Mouse (Mus musculus): ENCODE measurements at regions not wholly inside any gene's neighbourhood (a gene's known extent, or its start where the extent isn't known, plus 50 kb on each side); places are given as distances from the start of the nearest gene placed in this dataset.
A peak's percentile ranks its signal among the peaks of the same experiment; 100 is the strongest.

GRCm38 (mm10) chr12:17113465-17114177 is 63.1 kb downstream of the Kcnf1 start:
- Histone ChIP-seq H3K4me1 (peaks cover 17% of the 10 kb centered on the region), H3K36me3 (no peaks in the 10 kb centered on the region), H3K9me3 (no peaks in the 10 kb centered on the region), H3K27ac (no peak overlapping the region), H3K9ac (no peak overlapping the region), H3K4me3 (no peak overlapping the region), H3K4me2 (replicated peaks) (no peak overlapping the region), H3K27me3 (no peaks in the 10 kb centered on the region)
- 59% methylated on average over 12 of the region's 12 CpGs for WGBS
- ATAC-seq (ENCODE audit: low FRiP score, low read depth) = no peak

GRCm38 (mm10) chr12:17112781-17113464 is 63.8 kb downstream of the Kcnf1 start:
- 61% methylated on average over 7 of the region's 7 CpGs for WGBS
- H3K4me1 ChIP-seq = peaks cover 21% of the 10 kb centered on the region

GRCm38 (mm10) chr12:17106220-17106619 is 70.5 kb downstream of the Kcnf1 start:
- no peak overlapping the region for H3K27ac ChIP-seq
- no peaks in the 10 kb centered on the region for H3K36me3 ChIP-seq
- peaks cover 8% of the 10 kb centered on the region; the same call in 1 of the 2 replicates for H3K4me1 ChIP-seq
- no peak overlapping the region for H3K9ac ChIP-seq
- no peaks in the 10 kb centered on the region for H3K27me3 ChIP-seq
- WGBS = 82% methylated on average over 1 of the region's 1 CpGs
- H3K4me3 ChIP-seq = no peak overlapping the region
- ATAC-seq (ENCODE audit: low FRiP score, low read depth) = no peak
- no peak overlapping the region for H3K4me2 ChIP-seq (replicated peaks)
- no peaks in the 10 kb centered on the region for H3K9me3 ChIP-seq

More at GRCm38 (mm10) chr12:17112781-17113464, 63.8 kb downstream of the Kcnf1 start:
- no peak overlapping the region for H3K27ac ChIP-seq
- no peaks in the 10 kb centered on the region for H3K27me3 ChIP-seq
- no peak overlapping the region for H3K4me2 ChIP-seq (replicated peaks)
- no peak for ATAC-seq (ENCODE audit: low FRiP score, low read depth)
- no peak overlapping the region for H3K9ac ChIP-seq
- H3K4me3 ChIP-seq = no peak overlapping the region
- H3K36me3 ChIP-seq = no peaks in the 10 kb centered on the region
- H3K9me3 ChIP-seq = no peaks in the 10 kb centered on the region

GRCm38 (mm10) chr12:17105057-17105712 is 71.5 kb downstream of the Kcnf1 start:
- no peaks in the 10 kb centered on the region for H3K9me3 ChIP-seq
- WGBS = 77% methylated on average over 6 of the region's 6 CpGs
- H3K9ac ChIP-seq = no peak overlapping the region
- no peak for ATAC-seq (ENCODE audit: low FRiP score, low read depth)
- no peaks in the 10 kb centered on the region for H3K27me3 ChIP-seq
- no peak overlapping the region for H3K4me3 ChIP-seq
- H3K27ac ChIP-seq = no peak overlapping the region
- no peak overlapping the region for H3K4me2 ChIP-seq (replicated peaks)
- H3K36me3 ChIP-seq = no peaks in the 10 kb centered on the region
- peaks cover 8% of the 10 kb centered on the region; the same call in 1 of the 2 replicates for H3K4me1 ChIP-seq

- Histone ChIP-seq H3K4me1 (peaks cover 13% of the 10 kb centered on the region), H3K27ac (no peak overlapping the region), H3K27me3 (no peaks in the 10 kb centered on the region), H3K36me3 (no peaks in the 10 kb centered on the region), H3K9me3 (no peaks in the 10 kb centered on the region), H3K4me3 (no peak overlapping the region), H3K4me2 (replicated peaks) (no peak overlapping the region), H3K9ac (no peak overlapping the region)
- WGBS = 84% methylated on average over 3 of the region's 3 CpGs
- no peak for ATAC-seq (ENCODE audit: low FRiP score, low read depth)
Measured at GRCm38 (mm10) chr12:17101842-17102241, 74.8 kb downstream of the Kcnf1 start.

GRCm38 (mm10) chr12:17097800-17098271 is 78.9 kb downstream of the Kcnf1 start:
- Histone ChIP-seq H3K27me3 (0 out of 2 replicates have a peak, but pooled peaks cover 3% of the 10 kb centered on the region), H3K9ac (peak overlapping the region; percentile 39; the same call in 1 of the 2 replicates), H3K36me3 (no peaks in the 10 kb centered on the region), H3K4me2 (replicated peaks) (peak overlapping the region; percentile 54), H3K4me1 (peaks cover 27% of the 10 kb centered on the region), H3K4me3 (peak overlapping the region; percentile 11; the same call in 1 of the 2 replicates), H3K9me3 (no peaks in the 10 kb centered on the region), H3K27ac (peak overlapping the region; percentile 33; the same call in 1 of the 2 replicates)
- 8% methylated on average over 15 of the region's 15 CpGs for WGBS
- ATAC-seq (ENCODE audit: low FRiP score, low read depth) = peak; percentile 40

GRCm38 (mm10) chr12:17094758-17095157 is 81.9 kb downstream of the Kcnf1 start:
- Histone ChIP-seq H3K9me3 (no peaks in the 10 kb centered on the region), H3K36me3 (no peaks in the 10 kb centered on the region), H3K9ac (no peak overlapping the region), H3K4me2 (replicated peaks) (no peak overlapping the region), H3K27me3 (0 out of 2 replicates have a peak, but pooled peaks cover 3% of the 10 kb centered on the region), H3K4me3 (no peak overlapping the region), H3K27ac (no peak overlapping the region), H3K4me1 (peaks cover 28% of the 10 kb centered on the region)
- WGBS = 94% methylated on average over 4 of the region's 4 CpGs
- no peak for ATAC-seq (ENCODE audit: low FRiP score, low read depth)

GRCm38 (mm10) chr12:17093772-17094171 is 82.2 kb upstream of the 2410004P03Rik start:
- no peak overlapping the region for H3K27ac ChIP-seq
- no peak overlapping the region for H3K4me3 ChIP-seq
- H3K36me3 ChIP-seq = no peaks in the 10 kb centered on the region
- peaks cover 3% of the 10 kb centered on the region; the same call in 1 of the 2 replicates for H3K27me3 ChIP-seq
- no peak overlapping the region for H3K4me2 ChIP-seq (replicated peaks)
- no peak overlapping the region for H3K9ac ChIP-seq
- no peak for ATAC-seq (ENCODE audit: low FRiP score, low read depth)
- H3K4me1 ChIP-seq = peaks cover 28% of the 10 kb centered on the region
- no peaks in the 10 kb centered on the region for H3K9me3 ChIP-seq
- WGBS = 54% methylated on average over 3 of the region's 3 CpGs

- Histone ChIP-seq H3K27me3 (peaks cover 3% of the 10 kb centered on the region; the same call in 1 of the 2 replicates), H3K9ac (no peak overlapping the region), H3K27ac (no peak overlapping the region), H3K4me3 (no peak overlapping the region), H3K4me2 (replicated peaks) (no peak overlapping the region), H3K36me3 (no peaks in the 10 kb centered on the region), H3K4me1 (peaks cover 11% of the 10 kb centered on the region), H3K9me3 (no peaks in the 10 kb centered on the region)
- WGBS = 41% methylated on average over 10 of the region's 10 CpGs
- ATAC-seq (ENCODE audit: low FRiP score, low read depth) = no peak
Measured at GRCm38 (mm10) chr12:17091058-17091457, 79.5 kb upstream of the 2410004P03Rik start.

- Histone ChIP-seq H3K4me1 (peaks cover 11% of the 10 kb centered on the region), H3K4me2 (replicated peaks) (no peak overlapping the region), H3K9ac (no peak overlapping the region), H3K4me3 (no peak overlapping the region), H3K27me3 (peaks cover 1% of the 10 kb centered on the region; the same call in 1 of the 2 replicates), H3K9me3 (no peaks in the 10 kb centered on the region), H3K27ac (no peak overlapping the region), H3K36me3 (no peaks in the 10 kb centered on the region)
- 49% methylated on average over 7 of the region's 7 CpGs for WGBS
- no peak for ATAC-seq (ENCODE audit: low FRiP score, low read depth)
Measured at GRCm38 (mm10) chr12:17089710-17090339, 78.3 kb upstream of the 2410004P03Rik start.

GRCm38 (mm10) chr12:17087388-17087787 is 75.9 kb upstream of the 2410004P03Rik start:
- no peak for ATAC-seq (ENCODE audit: low FRiP score, low read depth)
- WGBS = 28% methylated on average over 3 of the region's 3 CpGs
- H3K4me1 ChIP-seq = no peaks in the 10 kb centered on the region
- no peaks in the 10 kb centered on the region for H3K36me3 ChIP-seq
- H3K27me3 ChIP-seq = no peaks in the 10 kb centered on the region; the same call in 1 of the 2 replicates
- no peak overlapping the region for H3K4me2 ChIP-seq (replicated peaks)
- no peak overlapping the region for H3K9ac ChIP-seq
- no peak overlapping the region for H3K4me3 ChIP-seq
- H3K27ac ChIP-seq = no peak overlapping the region
- no peaks in the 10 kb centered on the region for H3K9me3 ChIP-seq

All from limb, embryonic 13.5 days (tissue).